Mouse (Mus musculus): Measurements from ENCODE around the gene Mecom. TPM values are rescaled to one million over a fixed set of nuclear protein-coding genes. Genes with fewer than 3 reads are reported as not detected.

Gene Mecom
- polyA plus RNA-seq, 1 experiment: not detected

DNA sequence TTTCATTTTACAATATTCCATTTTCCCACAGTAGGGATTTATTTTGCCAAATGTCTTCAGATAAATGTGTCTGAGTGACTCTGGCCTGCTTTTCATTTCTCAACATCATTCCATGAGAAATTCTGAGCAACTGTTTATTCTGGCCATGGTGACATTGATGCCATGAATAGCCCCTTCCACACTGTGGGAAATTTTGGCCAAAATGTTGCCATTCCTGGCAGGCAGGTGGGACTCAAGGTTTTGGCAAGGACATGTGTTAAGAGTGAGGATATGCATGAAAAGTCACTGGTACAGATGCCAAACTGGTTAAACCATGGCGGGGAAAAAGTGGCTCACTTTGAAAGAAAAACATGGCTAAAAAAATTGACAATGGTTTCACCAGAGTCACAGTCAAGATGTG is 456.4 kb downstream of the Mecom start:
- no peak for TF ChIP-seq GATA1 (IDR thresholded peaks at IDR 0.05; ENCODE audit: low read length)

DNA sequence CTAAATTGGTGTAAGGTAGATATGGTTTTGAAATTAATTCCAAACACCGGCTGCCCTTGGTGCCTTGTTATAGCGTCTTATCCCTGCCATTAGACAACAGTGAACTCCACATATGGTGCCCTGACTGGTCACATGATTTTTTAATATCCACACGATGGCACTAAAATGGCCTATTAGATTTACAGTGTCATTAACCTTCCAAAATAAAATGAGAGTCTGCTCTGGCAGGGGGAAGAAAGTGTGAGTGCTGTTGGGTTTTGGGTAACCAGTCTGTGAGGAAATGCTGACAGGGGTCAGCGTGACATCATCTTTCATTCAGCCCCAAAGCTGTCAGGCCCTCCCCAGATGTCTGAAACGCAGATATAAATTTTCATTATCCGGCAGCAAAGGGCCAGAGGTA is 461.7 kb downstream of the Mecom start:
- no peak for TF ChIP-seq GATA1 (IDR thresholded peaks at IDR 0.05; ENCODE audit: low read length)

DNA sequence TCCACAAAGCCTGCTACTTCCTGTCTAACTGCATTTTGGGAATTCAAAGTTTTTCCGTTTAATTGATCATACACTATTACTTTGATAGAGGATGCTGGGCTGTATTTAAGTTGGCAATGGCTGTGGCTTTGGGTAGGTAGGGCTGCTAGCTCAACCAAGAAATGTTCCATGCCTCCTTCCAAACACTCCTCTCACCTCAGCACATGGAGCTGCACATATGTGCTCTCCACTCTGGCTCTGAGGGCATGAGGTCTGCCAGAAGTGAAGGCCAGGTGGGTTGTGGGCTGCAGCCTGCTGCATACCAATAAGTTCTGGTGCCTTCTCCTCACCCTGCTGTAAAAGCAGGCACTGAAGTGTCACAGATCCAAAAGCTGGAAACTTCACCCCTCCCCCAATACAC is 464.0 kb downstream of the Mecom start:
- no peak for TF ChIP-seq GATA1 (IDR thresholded peaks at IDR 0.05; ENCODE audit: low read length)

DNA sequence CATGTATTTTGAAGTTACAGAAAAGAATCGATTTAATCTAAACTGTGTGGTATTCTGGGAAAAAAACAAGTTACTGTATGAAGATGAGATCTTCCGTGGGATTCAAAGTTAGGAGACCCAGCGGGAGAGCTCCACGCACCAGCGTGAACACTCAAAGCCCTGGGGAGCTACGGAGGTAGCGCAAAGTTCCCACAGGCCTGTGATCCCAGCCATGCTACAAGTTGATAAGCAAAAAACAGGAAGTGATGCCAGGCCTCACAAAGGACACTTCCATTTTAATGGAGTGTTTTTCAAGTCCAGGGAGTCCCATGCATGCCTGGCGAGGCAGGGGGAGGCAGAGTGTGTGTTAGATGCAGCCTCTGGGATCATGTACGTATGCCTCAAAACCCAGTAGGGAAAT is 464.5 kb downstream of the Mecom start:
- TF ChIP-seq GATA1 (IDR thresholded peaks at IDR 0.05; ENCODE audit: low read length): no peak

DNA sequence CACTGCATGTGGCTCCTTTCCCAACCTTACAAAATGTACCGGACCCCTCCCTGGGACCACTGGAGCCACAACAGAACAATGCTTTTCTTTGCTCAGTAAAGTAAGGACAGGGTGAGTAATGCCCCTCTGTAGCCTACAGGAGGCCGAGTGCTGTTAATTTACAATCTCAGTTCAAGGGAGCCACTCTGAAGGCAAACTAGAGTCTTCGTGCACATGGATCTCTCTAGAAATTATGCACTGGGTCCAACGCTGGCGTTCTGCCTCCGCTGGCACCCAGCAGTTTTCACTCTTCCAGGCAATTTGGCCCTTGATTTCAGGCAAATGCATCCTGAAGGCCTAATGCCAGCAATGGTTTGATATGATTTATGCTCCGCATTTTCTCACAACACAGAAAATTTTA is 467.0 kb downstream of the Mecom start:
- no peak for TF ChIP-seq GATA1 (IDR thresholded peaks at IDR 0.05; ENCODE audit: low read length)

- TF ChIP-seq GATA1 (IDR thresholded peaks at IDR 0.05; ENCODE audit: low read length): no peak
Observed at GRCm38 (mm10) chr3:30076522-30076921, 471.3 kb downstream of the Mecom start.

DNA sequence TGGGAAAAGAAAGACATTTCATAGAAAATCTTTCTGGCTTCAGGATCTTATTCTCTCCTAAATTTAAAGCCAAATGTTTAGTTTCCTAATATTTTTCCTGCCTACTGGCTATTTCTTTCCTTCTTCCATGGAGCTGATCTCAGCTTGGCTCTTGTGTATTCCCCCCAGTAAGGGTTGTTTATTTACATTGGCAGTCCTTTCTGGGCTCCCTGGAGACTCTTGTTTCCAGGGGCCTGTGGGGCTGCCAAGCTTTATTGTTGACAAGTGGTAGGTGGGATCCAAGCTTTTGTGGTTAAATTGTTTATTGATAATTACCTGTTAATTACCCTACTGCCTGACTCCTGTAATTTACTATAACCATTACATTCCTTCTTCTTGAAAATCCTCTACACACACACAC is 476.5 kb downstream of the Mecom start:
- no peak for TF ChIP-seq GATA1 (IDR thresholded peaks at IDR 0.05; ENCODE audit: low read length)

DNA sequence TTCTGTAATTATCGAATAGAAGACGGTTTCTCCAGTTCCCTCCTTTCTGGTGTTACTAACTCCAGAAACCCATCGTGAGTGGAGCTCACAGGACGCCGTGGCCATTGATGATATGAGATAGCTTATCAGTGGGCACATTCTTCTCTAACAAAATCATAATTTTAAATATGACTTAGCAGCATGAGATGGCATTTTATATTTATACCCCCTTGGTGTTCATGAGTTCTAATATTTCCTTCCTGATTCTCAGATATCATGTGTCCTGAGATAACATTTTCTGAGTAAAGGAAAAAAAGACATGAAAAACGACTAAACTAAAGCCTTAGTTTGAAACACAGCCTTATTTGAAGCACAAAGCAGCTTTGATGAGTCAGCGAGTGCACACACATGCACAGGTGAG is 481.3 kb downstream of the Mecom start:
- TF ChIP-seq GATA1 (IDR thresholded peaks at IDR 0.05; ENCODE audit: low read length): no peak

DNA sequence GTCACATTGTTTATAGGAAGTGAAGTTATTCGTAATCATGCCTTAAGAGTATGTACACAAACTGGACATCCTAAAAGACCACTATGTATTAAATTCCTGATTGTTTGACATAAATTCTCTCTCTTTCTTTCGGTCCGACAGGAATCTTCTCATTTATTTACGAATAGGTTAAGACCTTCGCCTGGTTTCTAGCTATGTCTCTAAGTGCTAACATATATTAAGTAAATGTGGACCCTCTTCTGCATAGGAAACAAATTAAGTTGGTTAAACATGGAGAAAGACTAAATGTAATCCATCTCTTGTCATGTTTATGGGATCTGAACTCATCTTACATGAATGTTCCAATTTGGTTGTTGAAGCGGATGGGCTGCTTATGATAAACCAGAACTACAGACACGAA is 487.8 kb downstream of the Mecom start:
- no peak for TF ChIP-seq GATA1 (IDR thresholded peaks at IDR 0.05; ENCODE audit: low read length)

DNA sequence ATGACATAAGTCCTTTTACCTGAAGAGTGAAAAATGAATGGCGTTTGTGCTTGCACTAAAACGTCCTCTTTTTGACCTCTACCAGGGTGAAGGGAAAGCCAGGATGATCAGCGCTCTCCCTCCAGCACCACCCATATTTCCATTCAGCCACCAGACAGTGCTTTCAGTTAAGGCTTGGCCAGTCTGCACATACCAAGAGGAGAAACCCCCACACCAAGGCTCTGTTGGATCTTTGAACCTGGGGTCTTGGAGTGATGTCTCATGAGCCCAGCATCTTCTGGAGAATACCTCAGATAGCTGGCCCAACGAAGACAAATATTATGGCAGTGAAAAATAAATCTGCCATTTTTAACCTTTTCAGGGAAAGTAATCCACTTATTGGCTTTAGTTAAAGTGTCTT is 488.2 kb downstream of the Mecom start:
- TF ChIP-seq GATA1 (IDR thresholded peaks at IDR 0.05; ENCODE audit: low read length): no peak

DNA sequence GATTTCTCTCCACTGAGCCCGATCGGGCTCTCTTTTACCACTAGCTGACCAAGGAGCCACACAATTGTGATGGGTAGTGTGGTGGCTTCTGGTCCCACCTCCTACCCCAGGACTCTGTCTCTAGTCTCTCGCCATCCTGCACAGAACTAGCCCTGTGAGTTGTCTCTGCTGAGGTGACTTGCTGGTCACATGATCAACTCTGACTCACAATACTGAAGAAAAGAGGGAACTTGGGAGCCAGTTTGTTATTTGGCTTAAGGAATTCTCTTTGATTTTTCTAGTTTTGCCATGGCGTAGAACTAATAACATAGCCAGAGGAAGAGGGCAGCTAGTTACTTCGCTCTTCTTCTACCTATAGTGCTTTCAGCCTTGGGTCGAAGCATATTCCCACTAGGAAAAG is 496.5 kb downstream of the Mecom start:
- TF ChIP-seq GATA1 (IDR thresholded peaks at IDR 0.05; ENCODE audit: low read length): no peak

GRCm38 (mm10) chr3:30050795-30051194 is 497.0 kb downstream of the Mecom start:
- TF ChIP-seq GATA1 (IDR thresholded peaks at IDR 0.05; ENCODE audit: low read length): no peak

DNA sequence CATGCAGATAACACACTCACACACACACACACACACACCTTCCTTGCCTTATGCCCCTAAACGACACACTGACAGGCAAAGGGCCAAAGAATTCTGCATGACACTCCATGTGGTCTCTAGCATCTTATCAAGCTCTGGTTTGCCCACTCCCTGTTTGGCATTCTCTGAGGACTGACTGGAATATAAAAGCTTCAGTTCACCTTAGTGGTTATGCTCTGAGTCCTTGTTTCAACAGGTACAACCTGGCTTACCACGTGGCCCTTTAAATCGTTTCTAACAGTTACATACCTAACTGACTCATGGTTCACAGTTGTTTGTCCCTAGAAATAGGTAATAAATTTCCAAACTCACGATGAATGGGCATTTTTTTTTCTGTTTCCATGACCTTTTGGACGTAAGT is 499.0 kb downstream of the Mecom start:
- TF ChIP-seq GATA1 (IDR thresholded peaks at IDR 0.05; ENCODE audit: low read length): no peak

DNA sequence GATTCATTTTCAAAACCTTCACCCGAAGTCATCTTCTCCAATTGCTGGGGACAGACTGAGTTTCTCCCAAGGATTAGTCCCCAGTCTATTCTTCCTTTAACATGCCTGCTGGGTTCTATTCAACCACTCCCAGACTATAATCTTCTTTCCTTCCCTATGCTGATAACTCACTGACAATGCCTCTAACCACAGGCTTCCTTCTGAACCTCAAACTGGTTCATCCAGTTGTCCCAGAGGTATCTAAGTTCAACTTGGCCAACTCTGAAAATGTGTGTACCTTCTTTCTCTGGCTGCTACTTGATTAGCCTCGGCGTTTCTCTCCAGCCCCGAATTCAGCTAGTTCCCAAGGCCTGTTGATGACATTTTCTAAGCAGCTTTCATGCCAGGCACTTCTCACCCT is 499.7 kb downstream of the Mecom start:
- TF ChIP-seq GATA1 (IDR thresholded peaks at IDR 0.05; ENCODE audit: low read length): no peak

DNA sequence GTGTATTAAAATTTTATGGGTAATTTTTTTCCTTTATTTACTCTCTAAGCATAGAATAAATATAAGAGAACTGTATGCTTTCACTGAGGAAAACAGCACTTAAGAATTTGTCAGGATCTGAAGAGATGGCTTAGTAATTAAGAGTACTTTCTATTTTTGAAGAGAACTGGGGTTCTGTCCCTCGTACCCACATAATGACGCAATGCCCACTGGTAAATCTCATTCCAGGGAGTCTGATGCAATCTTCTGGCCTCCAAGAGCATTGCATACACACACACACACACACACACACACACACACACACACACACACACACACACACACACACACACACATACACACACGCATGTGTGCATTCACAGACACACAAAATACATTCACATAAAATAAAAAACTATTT is 504.3 kb downstream of the Mecom start:
- TF ChIP-seq GATA1 (IDR thresholded peaks at IDR 0.05; ENCODE audit: low read length): no peak

- TF ChIP-seq GATA1 (IDR thresholded peaks at IDR 0.05; ENCODE audit: low read length): no peak
Observed at GRCm38 (mm10) chr3:30038545-30038944, 509.3 kb downstream of the Mecom start.

GRCm38 (mm10) chr3:30019961-30020360 is 527.8 kb downstream of the Mecom start:
- TF ChIP-seq GATA1 (IDR thresholded peaks at IDR 0.05; ENCODE audit: low read length): no peak

DNA sequence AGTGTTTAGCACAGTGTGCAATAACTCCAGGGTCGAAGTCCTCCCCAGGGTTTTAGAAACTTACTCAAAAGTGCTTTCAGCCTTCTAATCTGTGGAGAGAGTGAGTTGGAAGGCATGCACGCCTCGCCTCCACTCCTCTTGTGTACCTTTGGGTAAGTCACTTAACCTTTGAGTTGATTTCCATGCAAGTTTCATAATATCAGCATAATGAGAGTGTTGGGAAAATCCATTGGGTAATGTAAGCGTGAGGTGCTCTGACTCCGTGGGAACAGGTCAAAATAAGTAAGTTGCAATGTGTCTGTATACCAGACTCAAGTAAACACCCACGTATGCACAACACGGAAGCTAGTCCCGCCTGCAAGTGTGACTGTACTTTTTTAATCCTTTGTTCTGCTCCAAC is 528.4 kb downstream of the Mecom start:
- no peak for TF ChIP-seq GATA1 (IDR thresholded peaks at IDR 0.05; ENCODE audit: low read length)
